Mouse (Mus musculus): Measurements from ENCODE around the gene Grip1. TPM values are rescaled to one million over a fixed set of nuclear protein-coding genes. Genes with fewer than 3 reads are reported as not detected.

Gene Grip1
- polyA plus RNA-seq, 1 experiment from 2014 or later = 0.92 TPM

DNA sequence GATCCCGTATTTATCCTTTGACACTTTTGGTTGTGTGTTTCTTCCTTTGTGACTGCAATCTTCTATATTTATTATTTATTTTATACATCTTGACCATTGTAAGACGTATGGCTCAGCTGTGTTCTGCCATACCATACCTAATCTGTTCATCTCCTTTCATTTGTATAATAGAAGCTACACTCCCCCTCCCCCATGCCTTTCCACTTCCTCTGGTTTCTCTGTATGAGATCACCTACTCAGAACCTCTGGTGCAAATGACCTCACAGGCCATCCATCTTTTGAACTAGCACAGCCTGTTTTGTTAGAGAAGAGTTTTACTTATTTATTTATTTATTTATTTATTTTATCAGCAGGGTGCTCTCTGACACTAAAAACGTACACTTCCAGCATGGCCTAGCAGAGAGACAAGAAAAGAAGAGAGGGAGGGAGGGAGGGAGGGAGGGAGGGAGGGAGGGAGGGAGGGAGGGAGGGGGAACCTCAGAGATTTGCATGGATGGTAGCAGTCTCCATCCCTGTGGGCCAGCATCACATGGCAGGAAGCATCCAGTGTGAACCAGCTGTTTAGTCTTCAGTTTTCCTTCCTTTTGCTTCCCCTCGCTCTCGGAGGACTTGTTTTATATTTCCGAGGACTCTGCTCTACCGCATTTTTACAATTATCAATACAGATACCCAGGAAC, 207.2 kb downstream of the Grip1 start:
- no peak for DNase-seq (ENCODE audit: low spot score)

DNA sequence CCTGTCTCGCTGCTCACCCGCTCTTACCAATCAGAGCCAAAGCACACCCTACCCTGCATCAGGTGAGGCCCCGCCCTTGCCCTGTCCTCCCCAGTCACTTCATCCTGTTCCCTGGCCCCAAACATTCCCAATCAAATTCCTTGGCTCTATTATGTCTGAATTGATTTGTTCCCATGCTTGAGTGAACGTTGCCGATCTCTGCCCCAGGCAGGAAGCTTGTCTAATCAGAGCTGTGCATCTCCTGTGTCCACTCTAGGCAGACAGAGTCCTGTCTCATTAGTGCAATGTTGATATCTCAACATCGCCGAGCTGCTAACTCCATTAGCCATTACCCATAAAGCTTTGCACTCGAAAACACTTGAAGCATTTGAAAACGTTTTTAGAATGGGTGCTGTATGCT, 210.0 kb downstream of the Grip1 start:
- DNase-seq (ENCODE audit: low spot score) = no peak

DNA sequence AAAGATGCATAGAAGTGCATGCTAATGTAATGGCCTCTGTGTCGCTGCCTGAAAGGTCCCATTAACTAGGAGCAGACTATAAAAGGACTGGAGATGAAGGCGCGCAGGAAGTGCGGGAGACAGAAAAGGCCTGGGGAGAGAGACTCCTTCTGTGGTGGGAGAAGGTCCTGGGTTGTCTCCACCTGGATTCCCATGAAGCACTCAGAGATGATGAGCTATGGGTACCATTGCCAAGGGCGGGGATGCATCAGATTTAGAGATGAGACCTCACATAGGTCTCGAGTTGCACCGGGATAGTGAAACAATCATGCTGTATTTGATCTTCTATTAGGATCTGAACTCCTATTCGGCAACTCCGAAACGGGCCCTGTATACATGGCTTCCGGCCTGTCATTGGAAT, 212.8 kb downstream of the Grip1 start:
- DNase-seq (ENCODE audit: low spot score) = no peak

DNA sequence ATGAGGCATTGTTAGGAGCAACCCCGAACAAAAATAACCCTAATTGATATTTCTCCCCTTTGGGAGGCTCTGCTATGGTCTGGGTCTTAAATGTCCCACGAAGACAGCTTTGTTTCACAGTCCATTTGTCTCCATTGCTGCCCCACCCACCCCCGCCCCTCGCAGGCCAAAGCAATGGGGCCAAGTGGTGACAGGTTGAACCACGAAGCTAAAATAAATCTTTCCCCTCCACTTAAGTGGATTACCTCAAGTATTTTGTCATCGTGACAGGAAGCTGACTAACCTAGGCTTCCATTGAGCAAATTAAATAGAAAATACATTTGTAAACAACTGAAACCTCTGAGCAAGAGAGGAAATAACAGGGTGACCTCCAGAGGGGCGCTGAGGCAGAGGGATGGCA, 216.8 kb downstream of the Grip1 start:
- no peak for DNase-seq (ENCODE audit: low spot score)

DNA sequence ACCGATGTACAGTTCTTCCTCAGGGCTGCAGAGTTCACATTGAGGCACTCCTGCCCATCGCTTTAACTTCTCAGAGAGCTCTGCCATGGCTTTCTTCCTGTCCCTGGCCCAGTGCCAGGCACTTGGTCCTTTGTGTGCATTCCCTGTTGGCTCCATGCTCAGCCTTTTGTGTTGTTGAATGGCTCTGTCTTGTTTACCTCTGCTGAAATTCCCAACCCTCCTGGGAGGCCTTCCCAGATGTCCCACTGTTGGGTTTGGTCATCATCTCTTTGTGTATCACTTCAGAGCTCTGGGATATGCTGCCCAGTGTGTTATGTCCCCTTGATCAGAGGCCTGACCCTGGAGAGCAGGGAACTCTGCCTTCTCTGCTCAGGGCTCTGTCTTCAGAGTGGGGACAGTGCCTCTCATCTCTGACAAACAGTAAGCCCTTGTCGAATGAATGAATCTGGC, 230.8 kb downstream of the Grip1 start:
- no peak for DNase-seq (ENCODE audit: low spot score)

DNA sequence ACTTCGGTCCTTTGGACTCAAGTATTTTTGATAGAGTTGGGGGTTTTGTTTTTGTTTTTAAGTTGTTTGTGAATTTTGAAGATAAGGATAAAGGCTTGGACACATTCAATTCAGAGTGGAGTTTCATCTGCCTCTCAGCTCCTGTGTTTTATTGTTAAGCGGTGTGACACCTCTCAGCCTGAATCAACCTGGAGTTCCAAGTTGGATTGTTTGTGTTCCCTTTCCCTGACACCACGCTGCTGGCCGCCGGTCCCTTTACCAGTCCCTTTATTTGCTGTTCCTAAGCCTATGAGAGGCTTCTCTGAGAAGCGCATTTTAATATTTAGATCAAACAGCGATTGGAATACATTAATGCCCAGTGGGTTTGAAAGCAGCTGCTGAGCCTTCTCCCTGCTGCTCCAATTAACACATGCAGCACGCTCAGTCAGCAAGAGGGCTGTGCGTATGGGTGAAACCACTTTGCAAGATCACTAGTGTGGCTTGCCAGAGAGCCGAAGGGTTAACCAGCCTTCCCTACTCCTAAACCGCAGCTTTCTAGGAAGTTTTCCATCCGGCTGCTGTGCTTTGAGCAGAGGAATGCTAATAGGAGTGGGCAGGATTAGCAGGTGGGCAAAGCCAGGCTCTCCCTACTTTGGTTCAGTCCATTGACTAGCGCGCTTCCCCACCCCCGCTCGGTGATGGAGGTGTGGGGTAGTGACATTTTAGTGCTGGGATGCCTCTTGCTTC, 237.9 kb downstream of the Grip1 start:
- no peak for DNase-seq (ENCODE audit: low spot score)

DNA sequence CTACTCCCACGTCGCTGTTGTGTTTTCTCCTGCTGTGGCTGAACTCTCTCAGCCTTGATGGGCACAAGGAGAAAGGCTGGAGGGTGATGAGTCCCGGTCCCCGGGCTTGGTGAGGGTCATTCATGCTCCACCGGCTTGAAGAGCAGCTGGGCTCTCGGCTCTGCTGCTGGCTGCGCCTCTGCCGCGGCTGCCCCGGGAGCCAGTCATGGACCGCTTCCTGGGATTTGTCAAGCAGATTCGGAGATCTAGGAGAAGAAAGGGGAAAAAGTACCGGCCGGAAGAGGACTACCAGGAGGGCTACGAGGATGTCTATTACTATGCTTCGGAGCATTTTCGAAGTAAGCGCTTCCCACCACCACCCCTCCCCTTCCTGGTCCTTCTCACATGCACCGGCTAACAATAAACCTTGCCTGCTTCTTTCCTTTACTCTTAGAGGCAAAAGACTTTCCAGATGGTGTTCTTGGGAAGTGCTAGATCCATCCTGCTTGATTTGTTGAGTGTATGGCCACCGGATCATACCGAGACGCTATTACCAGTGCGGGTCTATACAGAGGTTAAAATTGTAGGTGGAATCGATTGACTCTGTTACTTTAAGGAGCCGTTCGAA, 238.8 kb downstream of the Grip1 start:
- DNase-seq (ENCODE audit: low spot score) = no peak

DNA sequence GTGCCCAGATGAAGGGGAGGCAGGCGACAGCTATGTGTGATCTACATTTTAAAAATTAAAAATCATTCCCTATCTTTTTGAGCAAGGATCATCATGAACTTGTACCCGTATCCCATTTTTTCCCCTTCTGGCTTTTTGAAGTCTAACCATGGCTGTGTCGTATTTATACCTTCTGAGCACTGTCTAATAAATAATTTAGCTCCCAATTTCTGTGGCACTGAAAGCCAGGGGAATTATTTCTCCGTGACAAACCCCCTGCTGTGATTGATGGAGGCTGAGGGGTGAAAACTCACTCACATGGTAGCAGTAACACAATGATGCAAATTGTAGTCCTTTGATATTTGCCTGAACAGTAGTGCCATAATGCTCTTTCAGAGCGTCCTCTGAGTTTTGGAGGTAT, 239.8 kb downstream of the Grip1 start:
- no peak for DNase-seq (ENCODE audit: low spot score)

DNA sequence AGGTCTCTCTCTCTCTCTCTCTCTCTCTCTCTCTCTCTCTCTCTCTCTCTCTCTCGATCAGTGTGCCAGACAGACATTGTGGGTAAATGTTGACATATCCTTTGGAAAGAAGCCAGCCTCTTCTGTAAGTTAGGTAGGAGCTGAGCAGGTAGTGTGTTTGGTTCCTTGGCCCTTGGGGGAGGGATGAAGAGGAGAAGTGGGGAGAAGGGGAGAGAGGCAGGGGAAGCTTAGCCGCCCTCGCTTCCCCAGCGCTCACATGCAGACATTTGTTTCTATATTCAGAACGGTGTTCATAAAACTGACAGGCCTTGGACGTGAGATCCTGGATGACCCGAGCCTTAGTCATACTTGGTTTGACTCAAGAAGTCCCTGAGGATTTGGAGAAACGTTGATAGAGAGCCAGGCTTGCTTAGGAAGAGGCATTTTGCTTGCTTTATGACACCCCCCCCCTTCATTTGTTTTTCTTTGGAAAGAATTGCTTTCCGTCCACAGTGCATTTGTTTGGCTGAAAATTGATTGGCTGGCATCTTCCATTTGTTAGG, 243.7 kb downstream of the Grip1 start:
- no peak for DNase-seq (ENCODE audit: low spot score)

DNA sequence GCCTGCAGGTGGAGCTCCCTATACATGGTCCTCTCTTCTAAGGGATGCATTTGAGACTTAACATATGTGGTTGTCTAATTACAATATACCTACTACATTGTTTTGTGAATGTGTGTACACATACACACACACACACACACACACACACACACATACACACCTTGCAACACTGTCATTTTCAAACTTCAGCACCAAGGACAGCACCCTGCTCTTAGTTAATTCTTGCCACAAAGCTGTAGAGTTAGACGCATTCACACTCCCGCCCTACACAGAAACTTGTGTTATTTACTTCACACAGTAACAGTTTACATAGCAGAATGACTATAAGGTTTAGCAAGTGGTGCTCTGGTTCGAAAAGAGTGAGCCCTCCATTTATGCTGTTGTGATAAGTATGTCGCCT, 251.7 kb downstream of the Grip1 start:
- DNase-seq (ENCODE audit: low spot score) = no peak

DNA sequence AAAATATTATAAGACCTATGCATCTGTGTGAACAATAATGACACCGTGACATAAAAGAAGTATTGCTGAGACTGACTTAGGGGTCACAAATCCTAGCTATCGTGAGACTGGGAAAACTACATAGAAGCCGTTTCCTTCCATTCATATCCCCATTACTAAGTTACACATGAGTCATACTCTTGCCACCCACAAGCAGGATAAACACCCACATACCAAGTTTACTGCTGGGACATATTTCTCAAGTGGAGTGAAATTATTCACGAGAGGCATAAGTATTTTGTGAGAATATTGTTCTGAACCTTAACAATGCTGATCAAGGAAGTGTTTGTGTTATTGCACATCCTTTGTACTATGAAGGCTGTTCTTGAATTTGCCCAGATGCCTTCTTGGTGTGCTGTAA, 252.7 kb downstream of the Grip1 start:
- DNase-seq (ENCODE audit: low spot score) = no peak

DNA sequence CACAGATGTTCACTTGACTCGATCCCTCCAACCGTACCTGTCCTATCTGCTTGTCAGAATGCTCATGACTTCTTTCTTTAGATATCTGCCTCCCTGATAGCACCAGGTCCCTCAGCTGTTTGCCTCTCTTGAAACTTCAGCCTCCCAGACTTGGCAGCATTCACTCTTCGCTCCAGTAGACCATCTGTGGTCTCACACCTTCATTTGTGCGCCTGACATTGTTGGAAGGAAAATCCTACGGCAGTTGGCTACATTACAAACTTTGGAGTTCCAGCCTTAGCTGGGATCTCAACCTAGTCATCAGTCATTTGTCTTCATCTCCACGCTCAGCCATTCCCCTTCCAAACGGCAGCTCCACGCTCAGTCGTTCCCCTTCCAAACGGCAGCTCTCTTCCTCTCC, 253.4 kb downstream of the Grip1 start:
- DNase-seq (ENCODE audit: low spot score) = no peak

DNA sequence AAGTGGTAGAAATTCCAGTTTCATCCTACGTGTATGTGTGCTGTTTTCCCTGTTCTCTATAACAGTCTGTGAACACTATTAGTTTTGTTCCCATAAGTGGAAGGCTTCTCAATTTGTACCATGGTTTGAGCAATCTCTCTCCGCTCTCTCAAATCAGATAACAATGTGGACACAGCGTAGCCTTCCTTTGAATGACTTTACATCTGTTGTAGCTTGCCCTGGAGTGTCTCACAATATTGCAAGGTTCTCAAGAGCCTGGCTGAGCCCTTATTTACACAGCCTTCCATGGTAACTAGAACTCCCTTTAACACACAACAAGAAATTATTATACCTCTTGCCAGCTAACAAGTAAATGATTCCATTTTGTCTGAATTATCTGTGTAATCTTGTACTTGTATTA, 268.3 kb downstream of the Grip1 start:
- no peak for DNase-seq (ENCODE audit: low spot score)

DNA sequence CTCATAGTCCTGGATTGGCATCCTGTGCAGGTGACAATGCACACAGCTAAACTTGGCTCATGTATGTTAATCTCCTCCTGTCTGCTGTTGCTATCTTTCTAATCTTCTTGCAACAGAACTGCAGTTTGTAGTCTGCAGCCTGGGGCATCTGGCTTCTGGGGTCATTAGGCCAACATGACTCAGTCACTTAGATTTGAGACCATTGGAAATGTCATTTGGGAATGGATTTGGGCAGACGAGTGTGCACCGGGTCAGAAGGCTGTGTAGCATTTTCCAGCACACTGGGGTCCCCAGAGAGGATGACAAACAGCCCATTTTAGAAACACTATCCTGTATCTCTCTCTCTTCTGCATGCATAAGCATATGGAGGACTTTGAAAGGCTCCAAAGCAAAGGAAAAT, 268.8 kb downstream of the Grip1 start:
- DNase-seq (ENCODE audit: low spot score) = no peak

DNA sequence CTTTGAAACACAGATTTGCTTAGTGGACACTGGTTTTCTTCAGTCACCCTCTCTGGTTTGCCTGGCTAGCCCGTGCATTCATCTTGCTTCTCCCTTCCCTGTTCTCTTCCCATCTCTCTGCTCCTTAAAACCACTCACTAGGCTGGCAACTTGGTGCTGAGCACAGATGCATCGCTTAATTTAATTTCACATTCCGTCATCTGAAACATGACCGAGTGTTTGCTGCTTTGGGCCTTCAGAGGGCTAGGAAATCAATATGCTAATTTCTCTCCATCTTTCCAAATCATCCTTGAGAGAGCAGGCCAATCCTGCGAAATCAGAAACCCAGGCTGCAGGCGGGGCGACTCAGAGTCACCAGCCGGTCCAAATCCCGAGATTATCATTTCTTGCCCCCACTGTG, 270.0 kb downstream of the Grip1 start:
- DNase-seq (ENCODE audit: low spot score) = no peak

DNA sequence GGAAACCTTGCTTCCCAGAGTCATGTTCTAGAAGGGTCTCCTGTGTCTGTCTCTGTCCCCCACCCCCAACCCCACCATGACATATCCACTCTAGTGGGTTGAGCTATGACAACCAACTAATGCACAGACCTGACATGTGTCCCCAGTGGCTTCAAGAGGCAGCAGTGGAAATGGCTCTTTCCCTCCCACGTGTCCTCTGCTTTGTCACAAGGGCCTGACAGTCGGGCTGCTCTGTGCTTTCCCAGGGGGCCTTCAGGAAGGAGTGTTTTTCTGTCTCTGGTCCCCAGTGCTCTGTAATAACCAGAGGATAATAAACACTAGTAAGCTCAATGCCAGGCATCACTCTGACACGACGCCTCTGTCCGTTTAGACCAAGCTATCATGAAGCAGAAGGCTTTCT, 271.7 kb downstream of the Grip1 start:
- no peak for DNase-seq (ENCODE audit: low spot score)

DNA sequence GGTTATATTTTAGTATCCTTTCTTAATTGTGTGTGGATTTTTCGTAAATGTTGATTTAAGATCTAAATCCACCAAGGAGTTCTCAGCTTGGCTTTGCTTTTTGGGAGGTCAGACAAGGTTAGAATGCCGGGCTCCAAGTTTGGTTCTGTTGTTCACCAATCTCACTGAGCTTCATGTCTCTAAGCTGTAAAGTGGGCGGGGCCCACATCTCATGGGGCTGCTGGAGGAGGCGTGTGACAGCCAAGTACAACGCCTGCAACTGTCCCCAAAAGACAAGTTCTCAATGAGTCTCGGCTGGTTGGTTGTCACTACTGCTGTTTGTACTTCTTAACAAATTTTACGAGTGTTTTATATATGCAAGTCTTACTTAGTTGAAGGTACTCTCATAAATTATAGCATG, 272.3 kb downstream of the Grip1 start:
- no peak for DNase-seq (ENCODE audit: low spot score)

DNA sequence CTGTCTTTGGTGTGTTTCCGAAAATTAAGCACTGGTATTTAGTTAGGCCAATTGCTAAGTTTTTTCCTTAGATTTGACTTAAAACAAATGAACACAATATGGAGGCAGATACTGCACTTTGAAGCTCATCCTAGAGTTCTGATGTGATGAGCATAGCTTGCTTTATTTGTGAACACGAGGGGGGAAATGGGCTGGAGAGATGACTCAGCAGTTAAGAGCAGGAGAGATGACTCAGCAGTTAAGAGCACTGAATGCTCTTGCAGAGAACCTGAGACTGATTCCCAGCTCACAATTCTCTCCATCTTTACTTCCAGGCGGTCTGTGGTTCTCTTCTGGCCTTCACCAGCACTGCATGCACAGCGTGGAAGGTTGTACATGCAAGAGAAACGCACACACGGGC, 273.3 kb downstream of the Grip1 start:
- no peak for DNase-seq (ENCODE audit: low spot score)

DNA sequence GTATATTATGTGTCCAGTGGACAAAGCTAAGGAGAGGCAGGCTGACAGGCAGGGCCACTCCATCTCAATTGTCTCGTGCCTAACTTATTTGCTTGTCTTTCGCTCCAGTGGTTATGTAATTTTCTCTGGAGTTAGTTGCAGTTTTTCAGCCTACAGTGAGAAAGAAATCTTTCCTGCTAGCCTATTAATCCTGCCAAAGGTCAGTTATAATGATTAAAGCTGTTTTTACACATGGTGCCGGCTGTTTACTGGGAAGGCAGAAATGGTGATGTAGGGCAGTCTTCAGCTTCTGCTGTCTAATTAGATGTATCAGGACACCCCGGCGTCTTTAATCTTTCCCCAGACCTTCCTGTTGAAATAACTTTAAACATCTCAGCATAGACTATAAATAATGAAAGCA, 276.6 kb downstream of the Grip1 start:
- DNase-seq (ENCODE audit: low spot score) = no peak

DNA sequence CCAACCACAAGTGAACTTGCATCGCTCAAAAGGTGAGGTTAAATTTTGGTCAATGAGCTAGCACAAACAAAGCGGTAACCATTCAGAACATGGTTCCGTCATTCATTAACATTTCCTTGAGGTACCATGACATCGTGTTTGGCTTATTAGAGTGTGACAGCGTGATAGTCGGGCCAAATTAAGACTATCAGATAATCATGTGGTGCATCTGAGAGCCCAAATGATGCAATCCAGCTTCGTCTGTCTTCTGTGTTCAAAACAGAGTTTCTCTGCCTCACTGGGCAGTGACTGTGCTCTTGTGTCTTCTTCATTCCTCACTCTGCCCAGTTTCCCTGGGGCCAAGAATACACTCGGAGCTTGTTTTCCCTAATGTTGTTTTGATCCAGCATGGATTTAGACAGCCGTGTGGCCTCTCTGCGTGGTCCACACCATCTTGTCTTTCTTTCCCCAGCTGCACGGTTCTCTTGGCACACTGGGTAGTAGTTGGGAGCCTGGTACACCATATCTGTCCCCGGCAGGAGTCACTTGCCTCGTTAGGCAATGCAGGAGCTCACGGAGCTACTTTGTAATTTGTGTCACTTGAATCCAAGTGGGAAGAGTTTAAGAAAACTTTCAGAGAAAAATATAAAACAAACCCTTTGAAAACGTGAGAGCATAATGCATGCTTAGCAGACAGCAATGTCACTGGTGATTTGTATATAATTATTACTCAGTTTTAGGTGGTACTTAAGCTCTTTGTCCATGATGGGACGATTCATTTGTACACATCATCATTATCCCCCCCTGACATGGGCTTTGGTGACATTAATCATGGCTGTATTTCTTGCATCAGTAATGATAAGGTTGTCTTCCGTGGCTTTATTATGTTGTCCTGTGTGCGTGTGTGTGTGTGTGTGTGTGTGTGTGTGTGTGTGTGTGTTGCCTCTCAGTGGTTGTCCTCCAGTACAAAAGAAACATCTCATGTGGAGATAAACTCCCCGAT, 281.7 kb downstream of the Grip1 start:
- no peak for DNase-seq (ENCODE audit: low spot score)

DNA sequence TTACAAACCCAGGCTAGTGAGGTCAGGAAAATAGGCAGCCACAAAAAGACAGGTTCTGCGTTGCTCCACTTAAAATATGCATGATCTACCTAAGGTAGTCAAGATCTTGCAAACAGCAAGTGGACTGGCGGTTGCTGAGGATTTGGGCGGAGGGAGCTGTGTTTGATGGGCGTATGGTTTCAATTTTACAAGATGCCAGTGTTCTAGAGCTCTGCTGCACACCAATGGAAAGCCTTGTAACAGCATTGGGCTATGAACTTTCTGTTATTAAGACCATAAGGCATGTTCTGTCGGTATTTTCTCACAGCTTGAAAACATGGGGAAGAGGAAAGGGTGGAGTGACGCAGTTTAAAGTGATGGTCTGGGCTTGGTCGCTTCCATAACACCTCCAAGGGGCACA, 285.8 kb downstream of the Grip1 start:
- DNase-seq (ENCODE audit: low spot score) = no peak

Measured in thymus, postnatal 0 days (tissue).